Mouse (Mus musculus) forebrain, embryonic 13.5 days (tissue): ENCODE data around the gene Kcnh2. TPM values are rescaled to one million over a fixed set of nuclear protein-coding genes. Genes with fewer than 3 reads are reported as not detected.

ENCODE experiments used
- ATAC-seq: fragments of 200-750 bp; cut with Nextera tagmentation; 2 replicates; pipeline ENCODE4 v1.8.0; 2017
- H3K27ac ChIP-seq: fragments of 300-500 bp; sonication (generic); 2 replicates; pipeline ENCODE4 v1.5.1; 2015; ENCODE audit warnings: inconsistent platforms, mild to moderate bottlenecking, moderate library complexity
- H3K27me3 ChIP-seq: fragments of 300-500 bp; sonication (generic); 2 replicates; pipeline ENCODE4 v1.6.1; 2015; ENCODE audit warnings: mild to moderate bottlenecking, inconsistent platforms
- H3K36me3 ChIP-seq: fragments of 300-500 bp; sonication (generic); 2 replicates; pipeline ENCODE4 v1.6.1; 2015; ENCODE audit warnings: mild to moderate bottlenecking, inconsistent platforms; ENCODE audit not compliant: poor library complexity, severe bottlenecking
- H3K4me1 ChIP-seq: fragments of 300-500 bp; sonication (generic); 2 replicates; pipeline ENCODE4 v1.6.1; 2015; ENCODE audit warnings: inconsistent platforms
- H3K4me2 ChIP-seq: fragments of 300-500 bp; sonication (generic); 2 replicates; pipeline ENCODE4 v1.6.1; 2015; ENCODE audit warnings: inconsistent platforms, mild to moderate bottlenecking, moderate library complexity
- H3K4me3 ChIP-seq: fragments of 300-500 bp; sonication (generic); 2 replicates; pipeline ENCODE4 v1.5.1; 2015; ENCODE audit warnings: mild to moderate bottlenecking, inconsistent platforms
- H3K9ac ChIP-seq: fragments of 300-500 bp; sonication (generic); 2 replicates; pipeline ENCODE4 v1.6.1; 2015; ENCODE audit warnings: mild to moderate bottlenecking, inconsistent platforms
- H3K9me3 ChIP-seq: fragments of 300-500 bp; sonication (generic); replicated peaks from 2 replicates; pipeline ENCODE4 v1.6.1; 2016; ENCODE audit warnings: inconsistent platforms
- WGBS: fragments of 180-500 bp; shearing (Covaris S2); methylation state at CpG from one replicate; pipeline ENCODE4 v1.1.7; 2015; 5-methylcytosine and 5-hydroxymethylcytosine counted together
- polyA plus RNA-seq: library from polyadenylated mRNA; unstranded; fragments of >200 nt; fragmentation: Nextera tagmentation; extraction: Ambion mirVana; gene quantifications from 2 replicates; pipeline ENCODE4 v1.2.1, GENCODE M21; 2015

Gene Kcnh2
- polyA plus RNA-seq, 1 experiment from 2014 or later = 4.3 TPM

GRCm38 (mm10) chr5:24374216-24374615 is 22.8 kb upstream of the Kcnh2 start:
- Histone ChIP-seq H3K4me1 (peaks cover 11% of the 10 kb centered on the region), H3K27me3 (0 out of 2 replicates have a peak, but pooled peaks cover under 1% of the 10 kb centered on the region), H3K9ac (no peak overlapping the region), H3K9me3 (no peaks in the 10 kb centered on the region), H3K27ac (0 out of 2 replicates have a peak overlapping the region, but pooled peaks have one; percentile 35), H3K4me2 (no peak overlapping the region), H3K36me3 (no peaks in the 10 kb centered on the region), H3K4me3 (no peak overlapping the region)
- 32% methylated on average over 6 of the region's 6 CpGs for WGBS
- no peak for ATAC-seq

- H3K9ac ChIP-seq = no peak overlapping the region
- H3K4me1 ChIP-seq = peaks cover 11% of the 10 kb centered on the region
- H3K4me2 ChIP-seq = no peak overlapping the region
- H3K27ac ChIP-seq = no peak overlapping the region
- ATAC-seq = no peak
- 61% methylated on average over 5 of the region's 5 CpGs for WGBS
- H3K27me3 ChIP-seq = no peaks in the 10 kb centered on the region
- H3K9me3 ChIP-seq = no peaks in the 10 kb centered on the region
- no peak overlapping the region for H3K4me3 ChIP-seq
- H3K36me3 ChIP-seq = no peaks in the 10 kb centered on the region
Observed at GRCm38 (mm10) chr5:24373807-24374206, 22.4 kb upstream of the Kcnh2 start.

DNA sequence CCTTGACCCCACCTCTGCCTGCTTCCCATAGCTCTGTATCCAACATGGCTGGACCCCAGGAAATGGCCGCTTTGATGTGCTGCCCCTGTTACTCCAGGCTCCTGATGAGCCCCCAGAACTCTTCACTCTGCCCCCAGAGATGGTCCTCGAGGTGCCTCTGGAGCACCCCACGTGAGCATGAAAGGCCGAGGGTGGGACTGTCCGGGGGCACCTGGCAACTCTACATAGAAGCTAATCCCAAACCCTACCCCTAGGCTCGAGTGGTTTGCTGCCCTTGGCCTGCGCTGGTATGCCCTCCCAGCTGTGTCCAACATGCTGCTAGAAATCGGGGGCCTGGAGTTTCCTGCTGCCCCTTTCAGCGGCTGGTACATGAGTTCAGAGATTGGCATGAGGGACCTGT is 18.4 kb upstream of the Kcnh2 start:
- no peak overlapping the region for H3K4me3 ChIP-seq

DNA sequence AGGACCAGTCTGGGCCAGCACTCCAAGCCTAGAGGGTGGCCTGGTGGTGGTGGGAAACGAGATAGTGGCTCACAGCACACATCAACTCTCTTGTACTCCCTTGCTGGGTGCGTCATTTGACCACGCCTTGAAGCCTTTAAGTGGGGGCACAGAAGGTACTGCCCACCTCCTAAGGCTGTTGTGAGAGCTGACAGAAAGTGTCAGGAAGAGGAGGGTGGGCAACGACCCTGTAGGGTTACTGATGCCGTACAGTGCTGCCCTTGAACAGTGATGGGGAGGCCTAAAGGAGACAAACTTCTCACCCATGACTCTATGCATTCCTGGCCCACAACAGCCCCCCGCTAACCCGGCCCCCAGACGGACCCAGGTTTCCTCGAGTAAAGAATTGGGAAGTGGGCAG is 15.0 kb upstream of the Kcnh2 start:
- no peaks in the 10 kb centered on the region for H3K27me3 ChIP-seq
- no peaks in the 10 kb centered on the region for H3K4me1 ChIP-seq
- no peak overlapping the region for H3K27ac ChIP-seq
- no peaks in the 10 kb centered on the region for H3K36me3 ChIP-seq
- H3K4me3 ChIP-seq = no peak overlapping the region
- no peak overlapping the region for H3K4me2 ChIP-seq
- 88% methylated on average over 9 of the region's 9 CpGs for WGBS
- ATAC-seq = no peak
- H3K9ac ChIP-seq = no peak overlapping the region
- H3K9me3 ChIP-seq = no peaks in the 10 kb centered on the region

More for the DNA sequence above, 18.4 kb upstream of the Kcnh2 start:
- Histone ChIP-seq H3K4me1 (peaks cover 8% of the 10 kb centered on the region), H3K9me3 (no peaks in the 10 kb centered on the region), H3K4me2 (no peak overlapping the region), H3K9ac (no peak overlapping the region), H3K27me3 (no peaks in the 10 kb centered on the region), H3K27ac (no peak overlapping the region), H3K36me3 (no peaks in the 10 kb centered on the region)
- no peak for ATAC-seq
- 87% methylated on average over 9 of the region's 9 CpGs for WGBS

DNA sequence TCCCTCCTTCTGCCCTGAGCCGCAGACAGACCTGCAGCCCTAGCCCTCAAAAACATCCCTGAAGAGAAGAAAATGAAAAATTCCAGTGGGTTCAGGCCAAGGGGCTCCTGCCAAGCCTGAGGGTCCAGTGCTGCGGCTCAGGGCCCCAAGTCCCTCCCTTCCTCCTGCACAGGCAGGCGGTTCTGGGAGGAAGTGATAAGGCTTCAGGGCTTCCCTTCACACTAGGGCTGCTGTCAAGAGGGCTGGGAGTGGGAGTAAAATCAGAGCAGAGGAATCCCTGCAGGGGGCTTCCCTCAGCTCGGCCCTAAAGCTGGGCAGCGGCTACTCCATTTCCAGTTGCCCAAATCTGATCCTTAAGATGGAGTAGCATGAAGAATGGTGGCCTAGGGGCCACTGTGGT is 14.1 kb upstream of the Kcnh2 start:
- Histone ChIP-seq H3K27ac (no peak overlapping the region), H3K9me3 (no peaks in the 10 kb centered on the region), H3K4me2 (no peak overlapping the region), H3K9ac (no peak overlapping the region), H3K36me3 (no peaks in the 10 kb centered on the region), H3K4me1 (0 out of 2 replicates have a peak, but pooled peaks cover 7% of the 10 kb centered on the region), H3K27me3 (no peaks in the 10 kb centered on the region), H3K4me3 (no peak overlapping the region)
- 73% methylated on average over 5 of the region's 5 CpGs for WGBS
- no peak for ATAC-seq

- no peak overlapping the region for H3K27ac ChIP-seq
- H3K9me3 ChIP-seq = no peaks in the 10 kb centered on the region
- WGBS = 85% methylated on average over 10 of the region's 10 CpGs
- 0 out of 2 replicates have a peak, but pooled peaks cover 7% of the 10 kb centered on the region for H3K4me1 ChIP-seq
- H3K36me3 ChIP-seq = no peaks in the 10 kb centered on the region
- H3K4me2 ChIP-seq = no peak overlapping the region
- H3K9ac ChIP-seq = 0 out of 2 replicates have a peak overlapping the region, but pooled peaks have one; percentile 13
- H3K4me3 ChIP-seq = no peak overlapping the region
- H3K27me3 ChIP-seq = no peaks in the 10 kb centered on the region
- ATAC-seq = no peak
Observed at GRCm38 (mm10) chr5:24364963-24365362, 13.6 kb upstream of the Kcnh2 start.

GRCm38 (mm10) chr5:24364508-24364907 is 13.1 kb upstream of the Kcnh2 start, which contains the start of gene Nos3:
Gene Nos3 (plus strand): TSS chr5:24364810.
- Histone ChIP-seq H3K4me2 (no peak within 1 kb of the TSS), H3K9ac (0 out of 2 replicates have a peak within 1 kb of the TSS, but pooled peaks have one; percentile 13), H3K4me3 (no peak within 1 kb of the TSS), H3K27ac (no peak within 1 kb of the TSS), H3K9me3 (no peaks in the 10 kb centered on the region), H3K27me3 (no peaks in the 10 kb centered on the region), H3K36me3 (no peaks in the 10 kb centered on the region), H3K4me1 (0 out of 2 replicates have a peak, but pooled peaks cover 7% of the 10 kb centered on the region)
- 20% methylated on average over 12 of the region's 12 CpGs for WGBS
- no peak for ATAC-seq

DNA sequence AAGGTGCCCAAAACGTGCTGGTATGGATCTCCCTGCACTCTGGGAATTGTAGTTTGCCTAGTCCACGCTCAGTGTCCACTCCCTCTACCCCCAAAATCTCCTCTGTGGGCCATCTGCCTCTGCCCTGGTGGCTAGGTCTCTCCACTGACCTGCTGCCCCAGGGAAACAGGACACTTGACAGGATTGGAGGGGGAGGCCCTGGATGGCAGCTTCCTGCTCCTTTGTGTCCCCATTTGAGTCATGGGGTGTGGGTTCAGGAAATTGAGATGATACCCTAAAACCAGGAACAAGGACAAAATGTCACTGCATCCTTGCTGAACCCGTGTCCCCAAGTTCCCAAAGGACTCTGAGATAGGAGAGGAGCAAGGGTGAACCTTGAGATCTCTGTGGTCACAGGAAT is 12.7 kb upstream of the Kcnh2 start:
- Histone ChIP-seq H3K4me1 (0 out of 2 replicates have a peak, but pooled peaks cover 7% of the 10 kb centered on the region), H3K27ac (no peak overlapping the region), H3K4me2 (no peak overlapping the region), H3K9me3 (no peaks in the 10 kb centered on the region), H3K27me3 (0 out of 2 replicates have a peak, but pooled peaks cover 3% of the 10 kb centered on the region), H3K4me3 (no peak overlapping the region), H3K9ac (no peak overlapping the region), H3K36me3 (no peaks in the 10 kb centered on the region)
- WGBS = 56% methylated on average over 3 of the region's 3 CpGs
- no peak for ATAC-seq

DNA sequence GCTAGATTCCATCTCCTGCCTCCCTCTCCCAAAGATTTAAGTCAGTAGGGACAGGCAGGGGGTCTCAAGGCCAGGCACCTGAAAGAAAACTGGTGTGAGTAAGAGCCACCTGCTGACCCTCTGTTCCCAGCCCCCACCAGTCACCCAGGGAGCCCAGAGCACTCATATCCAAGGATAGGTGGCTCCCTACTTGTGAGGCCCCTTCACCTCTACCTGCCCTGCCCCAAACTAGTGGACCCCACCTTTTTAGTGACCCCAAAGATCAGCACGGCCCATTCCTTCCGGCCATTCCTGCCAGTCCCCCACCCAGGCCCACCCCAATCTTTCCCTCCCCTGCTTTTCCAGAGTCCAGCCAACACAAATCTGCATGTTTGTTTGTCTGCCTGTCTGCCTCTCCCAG is 12.1 kb upstream of the Kcnh2 start:
- Histone ChIP-seq H3K9me3 (no peaks in the 10 kb centered on the region), H3K4me1 (0 out of 2 replicates have a peak, but pooled peaks cover 7% of the 10 kb centered on the region), H3K4me2 (no peak overlapping the region), H3K27ac (no peak overlapping the region), H3K36me3 (no peaks in the 10 kb centered on the region), H3K4me3 (no peak overlapping the region), H3K27me3 (0 out of 2 replicates have a peak, but pooled peaks cover 3% of the 10 kb centered on the region), H3K9ac (no peak overlapping the region)
- 71% methylated on average over 2 of the region's 2 CpGs for WGBS
- ATAC-seq = no peak

DNA sequence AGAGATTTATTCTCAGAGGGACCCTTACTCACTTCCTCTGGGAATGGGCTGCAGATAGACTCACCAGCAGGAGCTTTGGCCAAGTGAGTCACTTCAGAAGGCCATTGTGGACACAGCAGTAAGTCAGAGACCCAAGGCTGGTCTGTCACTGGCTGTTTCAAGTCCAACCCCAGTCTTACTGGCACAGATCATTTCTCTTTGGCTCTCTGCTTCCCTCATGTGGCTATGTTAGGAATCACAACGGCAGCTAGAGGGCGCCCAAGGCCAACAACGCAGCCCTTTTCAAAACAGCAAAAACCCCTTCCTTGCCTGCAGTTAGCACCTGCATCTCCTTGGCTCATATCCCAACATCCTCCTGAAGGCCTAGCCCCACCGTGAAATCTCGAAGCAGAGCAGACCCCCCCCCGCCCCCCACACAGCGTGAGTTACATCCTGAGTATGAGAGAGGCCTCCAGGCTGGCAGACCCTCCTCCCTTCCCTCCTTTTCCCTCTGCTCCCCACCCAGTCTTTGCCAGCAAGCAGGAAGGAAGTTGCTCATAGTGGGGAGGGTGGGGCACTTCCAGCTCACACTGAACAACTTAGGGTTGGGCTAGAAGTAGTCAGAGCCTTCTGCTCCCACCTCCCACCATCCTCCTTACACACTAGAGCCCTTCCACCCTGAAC is 9.5 kb upstream of the Kcnh2 start:
- Histone ChIP-seq H3K4me3 (no peak overlapping the region), H3K4me2 (no peak overlapping the region), H3K27me3 (0 out of 2 replicates have a peak, but pooled peaks cover 3% of the 10 kb centered on the region), H3K9ac (no peak overlapping the region), H3K4me1 (0 out of 2 replicates have a peak, but pooled peaks cover 7% of the 10 kb centered on the region), H3K36me3 (no peaks in the 10 kb centered on the region), H3K9me3 (no peaks in the 10 kb centered on the region), H3K27ac (no peak overlapping the region)
- peak; percentile 75 for ATAC-seq
- 2% methylated on average over 7 of the region's 7 CpGs for WGBS

DNA sequence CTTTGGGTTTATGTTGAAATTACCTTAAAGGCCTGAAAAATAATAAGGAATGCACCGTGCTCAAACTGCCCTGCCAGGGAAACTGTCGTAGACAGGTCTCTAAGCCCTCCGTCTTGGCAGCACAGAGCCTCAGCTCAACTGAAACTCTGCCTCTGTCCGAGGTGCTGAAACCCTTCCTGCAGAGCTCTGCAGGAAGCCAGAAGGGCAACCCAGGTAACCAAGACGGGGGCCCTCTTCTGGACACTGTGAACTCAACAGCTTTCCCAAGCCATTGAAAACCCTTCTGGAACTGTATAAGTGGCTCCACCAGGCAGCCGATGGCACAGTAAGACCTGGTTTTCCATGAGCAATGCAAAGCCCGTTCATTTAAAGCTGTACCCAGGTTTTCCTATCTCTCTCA is 6.1 kb upstream of the Kcnh2 start:
- Histone ChIP-seq H3K27me3 (peaks cover 10% of the 10 kb centered on the region), H3K4me3 (no peak overlapping the region), H3K4me2 (no peak overlapping the region), H3K9me3 (no peaks in the 10 kb centered on the region), H3K4me1 (peaks cover 15% of the 10 kb centered on the region), H3K27ac (no peak overlapping the region), H3K36me3 (no peaks in the 10 kb centered on the region), H3K9ac (no peak overlapping the region)
- WGBS = 13% methylated on average over 7 of the region's 7 CpGs
- no peak for ATAC-seq

DNA sequence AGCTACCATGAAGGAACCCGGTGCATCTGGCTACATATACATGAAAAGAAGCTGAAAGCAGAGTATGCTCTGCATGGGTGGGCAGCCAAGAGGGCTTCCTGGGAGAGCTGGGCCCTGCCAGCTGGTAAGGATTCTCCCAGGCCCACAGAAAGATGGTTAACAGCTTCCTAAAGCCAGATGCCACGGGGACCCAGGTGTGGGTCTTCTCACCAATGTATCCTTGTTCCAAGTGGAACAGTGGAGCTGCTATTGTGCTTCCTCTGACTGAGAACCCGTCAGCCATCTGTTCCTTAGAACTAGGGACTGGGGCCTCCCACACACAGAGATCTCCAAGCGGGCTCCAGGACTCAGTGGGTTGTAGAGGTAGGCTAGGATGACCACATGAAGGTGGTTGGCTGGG is 5.4 kb upstream of the Kcnh2 start:
- Histone ChIP-seq H3K36me3 (no peaks in the 10 kb centered on the region), H3K4me2 (no peak overlapping the region), H3K4me1 (peaks cover 22% of the 10 kb centered on the region), H3K9me3 (no peaks in the 10 kb centered on the region), H3K4me3 (no peak overlapping the region), H3K9ac (no peak overlapping the region), H3K27ac (no peak overlapping the region), H3K27me3 (peaks cover 10% of the 10 kb centered on the region)
- ATAC-seq = no peak
- 51% methylated on average over 4 of the region's 4 CpGs for WGBS
